Mouse (Mus musculus): Measurements from ENCODE around the gene Dlst. TPM values are rescaled to one million over a fixed set of nuclear protein-coding genes. Genes with fewer than 3 reads are reported as not detected.
A peak's percentile ranks its signal among the peaks of the same experiment; 100 is the strongest.

The Dlst gene
- 62.8 and 88.7 TPM in 2 replicates for polyA plus RNA-seq (2012; rRNA removed)

DNA sequence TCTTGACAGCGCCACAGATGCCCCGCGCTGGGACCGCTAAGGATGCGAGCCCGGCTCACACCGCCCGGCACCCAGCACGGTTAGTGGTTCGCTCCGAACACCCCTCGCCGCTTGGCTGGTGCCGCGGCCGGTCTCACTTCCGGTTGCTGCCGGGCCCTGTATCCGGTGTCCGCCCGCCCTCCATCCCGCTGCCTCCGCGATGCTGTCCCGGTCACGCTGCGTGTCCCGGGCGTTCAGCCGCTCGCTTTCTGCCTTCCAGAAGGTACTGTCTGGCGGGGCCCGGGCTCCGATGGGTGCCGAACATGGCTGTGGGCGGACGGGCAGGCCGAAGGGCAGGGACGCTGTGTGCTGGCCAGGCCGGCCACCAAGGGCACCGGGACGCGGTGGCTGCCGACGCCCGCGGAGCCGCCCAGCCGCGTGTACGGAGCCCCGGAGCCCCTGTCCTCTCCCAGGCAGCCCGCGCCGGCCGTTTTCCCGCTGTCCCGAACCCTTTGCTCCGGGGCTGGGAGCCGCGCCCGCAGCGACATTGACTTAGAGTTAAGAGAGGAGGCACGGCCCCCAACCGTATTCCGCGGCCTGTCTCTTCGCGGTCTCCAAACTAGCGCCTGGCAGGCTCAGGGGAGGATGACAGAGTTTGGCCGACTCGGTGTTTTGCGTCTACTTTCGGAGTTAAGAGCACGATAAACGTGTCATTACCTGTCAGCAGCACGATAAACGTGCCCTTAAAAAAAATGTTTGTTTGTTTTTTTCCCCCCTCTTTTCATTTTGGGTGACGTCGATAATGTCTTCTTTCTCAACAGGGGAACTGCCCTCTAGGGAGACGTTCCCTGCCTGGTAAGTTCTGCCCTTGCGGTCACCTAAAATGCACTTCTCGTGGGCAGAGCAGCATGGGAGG is at the start of gene Dlst, which contains the start of gene Prox2:
Gene Dlst (plus strand): TSS at position 136 of the 895 bp plus-strand sequence.
Gene Prox2 (minus strand): TSS at position 62 of the 895 bp plus-strand sequence.
- peaks cover 19% of the 10 kb centered on the region for H3K4me1 ChIP-seq (ENCODE audit: control insufficient read depth, insufficient read depth, low read length)
- peak; percentile 91 for DNase-seq
- under 1% methylated on average over 83 of the region's 83 CpGs for WGBS
- peak within 1 kb of the TSS; percentile 95 for H3K4me3 ChIP-seq (replicated peaks; ENCODE audit: extremely low read depth, low read depth, low read length)
- TF ChIP-seq POLR2A (IDR thresholded peaks at IDR 0.05; ENCODE audit: borderline replicate concordance, extremely low read depth, low read depth, low read length), result peak; percentile 79; the same call in 1 of the 2 replicates
- no peak for TF ChIP-seq CTCF (IDR thresholded peaks at IDR 0.05; ENCODE audit: insufficient read depth, low read length)

- H3K4me3 ChIP-seq (replicated peaks; ENCODE audit: extremely low read depth, low read depth, low read length), result no peak overlapping the region
- DNase-seq, result no peak
- H3K4me1 ChIP-seq (ENCODE audit: control insufficient read depth, insufficient read depth, low read length), result no peaks in the 10 kb centered on the region
- no peak for TF ChIP-seq CTCF (IDR thresholded peaks at IDR 0.05; ENCODE audit: insufficient read depth, low read length)
- TF ChIP-seq POLR2A (IDR thresholded peaks at IDR 0.05; ENCODE audit: borderline replicate concordance, extremely low read depth, low read depth, low read length), result no peak
Observed at GRCm38 (mm10) chr12:85071043-85071442, 39.6 kb upstream of the Dlst start.

- WGBS, result 86% methylated on average over 3 of the region's 3 CpGs
- H3K4me3 ChIP-seq (replicated peaks; ENCODE audit: extremely low read depth, low read depth, low read length), result no peak overlapping the region
- no peak for DNase-seq
- no peaks in the 10 kb centered on the region for H3K4me1 ChIP-seq (ENCODE audit: control insufficient read depth, insufficient read depth, low read length)
- TF ChIP-seq POLR2A (IDR thresholded peaks at IDR 0.05; ENCODE audit: borderline replicate concordance, extremely low read depth, low read depth, low read length) (no peak), CTCF (IDR thresholded peaks at IDR 0.05; ENCODE audit: insufficient read depth, low read length) (no peak)
Observed at GRCm38 (mm10) chr12:85077100-85077499, 33.5 kb upstream of the Dlst start.

GRCm38 (mm10) chr12:85084257-85084656 is 26.4 kb upstream of the Dlst start:
- no peak for DNase-seq
- TF ChIP-seq CTCF (IDR thresholded peaks at IDR 0.05; ENCODE audit: insufficient read depth, low read length) (no peak), POLR2A (IDR thresholded peaks at IDR 0.05; ENCODE audit: borderline replicate concordance, extremely low read depth, low read depth, low read length) (no peak)
- Histone ChIP-seq H3K4me3 (replicated peaks; ENCODE audit: extremely low read depth, low read depth, low read length) (no peak overlapping the region), H3K4me1 (ENCODE audit: control insufficient read depth, insufficient read depth, low read length) (no peaks in the 10 kb centered on the region)
- 60% methylated on average over 2 of the region's 2 CpGs for WGBS

DNA sequence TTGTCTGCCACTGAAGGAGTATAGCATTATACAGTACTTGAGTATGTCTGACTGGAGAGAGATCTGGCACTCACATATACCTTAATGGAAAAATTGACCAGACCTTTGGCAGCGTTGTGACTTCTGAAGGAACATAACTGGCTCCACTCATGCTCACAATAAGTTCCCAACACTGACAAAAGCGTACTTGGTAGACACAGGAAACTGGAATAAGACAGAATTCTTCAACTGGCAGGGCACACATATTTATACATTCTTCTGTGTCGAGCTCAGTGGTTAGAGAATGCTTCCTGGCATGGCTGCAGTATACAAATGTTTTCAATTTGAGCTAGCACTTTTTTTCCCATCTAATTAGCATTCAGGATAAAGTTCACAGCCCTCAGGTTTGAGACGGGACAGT is 25.7 kb upstream of the Dlst start:
- no peak for TF ChIP-seq CTCF (IDR thresholded peaks at IDR 0.05; ENCODE audit: insufficient read depth, low read length)
- no peak for TF ChIP-seq POLR2A (IDR thresholded peaks at IDR 0.05; ENCODE audit: borderline replicate concordance, extremely low read depth, low read depth, low read length)
- DNase-seq, result no peak
- Histone ChIP-seq H3K4me3 (replicated peaks; ENCODE audit: extremely low read depth, low read depth, low read length) (no peak overlapping the region), H3K4me1 (ENCODE audit: control insufficient read depth, insufficient read depth, low read length) (no peaks in the 10 kb centered on the region)
- WGBS, result 51% methylated on average over 4 of the region's 4 CpGs

- TF ChIP-seq CTCF (IDR thresholded peaks at IDR 0.05; ENCODE audit: insufficient read depth, low read length) (no peak), POLR2A (IDR thresholded peaks at IDR 0.05; ENCODE audit: borderline replicate concordance, extremely low read depth, low read depth, low read length) (no peak)
Observed at GRCm38 (mm10) chr12:85087845-85088244, 22.8 kb upstream of the Dlst start.

GRCm38 (mm10) chr12:85091190-85091589 is 19.4 kb upstream of the Dlst start:
- DNase-seq, result no peak
- WGBS, result 84% methylated on average over 3 of the region's 3 CpGs
- no peak overlapping the region for H3K4me3 ChIP-seq (replicated peaks; ENCODE audit: extremely low read depth, low read depth, low read length)
- no peak for TF ChIP-seq POLR2A (IDR thresholded peaks at IDR 0.05; ENCODE audit: borderline replicate concordance, extremely low read depth, low read depth, low read length)
- no peak for TF ChIP-seq CTCF (IDR thresholded peaks at IDR 0.05; ENCODE audit: insufficient read depth, low read length)
- no peaks in the 10 kb centered on the region for H3K4me1 ChIP-seq (ENCODE audit: control insufficient read depth, insufficient read depth, low read length)

More at GRCm38 (mm10) chr12:85087845-85088244, 22.8 kb upstream of the Dlst start:
- Histone ChIP-seq H3K4me1 (ENCODE audit: control insufficient read depth, insufficient read depth, low read length) (no peaks in the 10 kb centered on the region), H3K4me3 (replicated peaks; ENCODE audit: extremely low read depth, low read depth, low read length) (no peak overlapping the region)
- no peak for DNase-seq
- 94% methylated on average over 12 of the region's 12 CpGs for WGBS

DNA sequence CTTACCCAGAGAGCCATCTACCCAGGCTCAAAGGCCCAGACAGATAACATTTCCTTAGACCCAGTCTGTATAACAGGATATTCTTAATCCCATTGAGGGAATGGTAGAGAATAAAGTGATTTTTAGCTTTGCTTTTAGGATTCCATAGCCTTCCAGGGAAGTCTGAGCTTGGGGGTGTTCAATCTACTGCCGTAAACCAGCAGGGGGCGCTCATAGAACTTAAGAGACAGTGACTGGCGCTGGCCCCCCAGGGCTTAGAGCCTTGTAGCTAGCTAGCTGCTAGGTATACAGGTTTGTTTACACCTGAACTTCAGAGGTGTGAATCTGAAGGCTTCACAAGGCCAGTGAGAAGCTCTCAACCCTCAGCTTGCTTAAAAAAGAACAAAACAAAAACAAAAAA is 18.4 kb upstream of the Dlst start:
- TF ChIP-seq POLR2A (IDR thresholded peaks at IDR 0.05; ENCODE audit: borderline replicate concordance, extremely low read depth, low read depth, low read length) (no peak), CTCF (IDR thresholded peaks at IDR 0.05; ENCODE audit: insufficient read depth, low read length) (peak; percentile 48)
- WGBS, result 9% methylated on average over 3 of the region's 3 CpGs
- peak; percentile 67 for DNase-seq
- no peak overlapping the region for H3K4me3 ChIP-seq (replicated peaks; ENCODE audit: extremely low read depth, low read depth, low read length)
- H3K4me1 ChIP-seq (ENCODE audit: control insufficient read depth, insufficient read depth, low read length), result no peaks in the 10 kb centered on the region

DNA sequence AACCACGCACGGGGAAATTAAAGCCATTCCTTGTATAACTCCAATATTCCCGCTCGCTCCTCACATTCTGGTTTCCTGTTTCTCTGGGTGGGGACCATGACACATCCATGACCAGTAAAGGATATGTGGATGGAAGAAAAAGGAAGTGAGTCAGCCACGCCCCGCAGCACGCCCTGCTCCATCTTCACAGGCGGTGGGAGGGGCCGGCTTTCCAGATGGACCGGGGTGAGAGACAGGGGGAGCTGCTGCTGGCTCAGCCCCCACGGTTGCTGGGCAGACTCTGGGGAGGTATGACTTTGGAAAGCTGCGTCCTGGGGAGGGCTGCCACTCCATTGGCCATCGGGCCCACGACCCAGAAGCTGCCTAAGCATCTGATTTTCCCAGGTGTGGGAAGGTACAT is 16.6 kb upstream of the Dlst start:
- no peaks in the 10 kb centered on the region for H3K4me1 ChIP-seq (ENCODE audit: control insufficient read depth, insufficient read depth, low read length)
- no peak overlapping the region for H3K4me3 ChIP-seq (replicated peaks; ENCODE audit: extremely low read depth, low read depth, low read length)
- no peak for DNase-seq
- WGBS, result 20% methylated on average over 14 of the region's 14 CpGs
- TF ChIP-seq POLR2A (IDR thresholded peaks at IDR 0.05; ENCODE audit: borderline replicate concordance, extremely low read depth, low read depth, low read length) (no peak), CTCF (IDR thresholded peaks at IDR 0.05; ENCODE audit: insufficient read depth, low read length) (no peak)

GRCm38 (mm10) chr12:85094706-85095105 is 15.9 kb upstream of the Dlst start:
- no peak overlapping the region for H3K4me3 ChIP-seq (replicated peaks; ENCODE audit: extremely low read depth, low read depth, low read length)
- TF ChIP-seq CTCF (IDR thresholded peaks at IDR 0.05; ENCODE audit: insufficient read depth, low read length) (no peak), POLR2A (IDR thresholded peaks at IDR 0.05; ENCODE audit: borderline replicate concordance, extremely low read depth, low read depth, low read length) (no peak)
- 71% methylated on average over 10 of the region's 10 CpGs for WGBS
- no peak for DNase-seq
- H3K4me1 ChIP-seq (ENCODE audit: control insufficient read depth, insufficient read depth, low read length), result no peaks in the 10 kb centered on the region
